Mouse (Mus musculus): ENCODE measurements around the gene Morn4.

DNA sequence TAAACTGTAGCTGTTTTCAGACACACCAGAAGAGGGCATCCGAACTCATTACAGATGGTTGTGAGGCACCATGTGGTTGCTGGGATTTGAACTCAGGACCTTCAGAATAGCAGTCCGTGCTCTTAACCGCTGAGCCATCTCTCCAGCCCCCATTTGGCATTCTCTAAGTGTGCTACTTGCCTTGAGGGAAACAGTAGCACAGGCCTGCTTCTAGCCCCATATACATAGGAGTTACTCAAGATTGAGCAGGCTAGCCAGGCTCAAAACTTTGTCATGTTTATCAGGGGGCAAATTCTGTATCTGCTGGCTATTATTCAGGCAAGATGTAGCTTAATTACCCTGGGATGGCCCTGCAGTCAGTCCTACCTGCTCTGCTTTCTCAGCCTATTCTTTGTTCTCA lies 34.8 kb downstream of the Morn4 start:
- TF ChIP-seq CTCF (IDR thresholded peaks at IDR 0.05; ENCODE audit: control insufficient read depth, insufficient read depth, insufficient replicate concordance, low read depth, low read length) (no peak), POLR2A (IDR thresholded peaks at IDR 0.05; ENCODE audit: control insufficient read depth, low read depth, low read length) (no peak)

Measured in testis, adult 2 months (tissue).